Mouse (Mus musculus): ENCODE measurements at regions not wholly inside any gene's neighbourhood (a gene's known extent, or its start where the extent isn't known, plus 50 kb on each side); places are given as distances from the start of the nearest gene placed in this dataset.

DNA sequence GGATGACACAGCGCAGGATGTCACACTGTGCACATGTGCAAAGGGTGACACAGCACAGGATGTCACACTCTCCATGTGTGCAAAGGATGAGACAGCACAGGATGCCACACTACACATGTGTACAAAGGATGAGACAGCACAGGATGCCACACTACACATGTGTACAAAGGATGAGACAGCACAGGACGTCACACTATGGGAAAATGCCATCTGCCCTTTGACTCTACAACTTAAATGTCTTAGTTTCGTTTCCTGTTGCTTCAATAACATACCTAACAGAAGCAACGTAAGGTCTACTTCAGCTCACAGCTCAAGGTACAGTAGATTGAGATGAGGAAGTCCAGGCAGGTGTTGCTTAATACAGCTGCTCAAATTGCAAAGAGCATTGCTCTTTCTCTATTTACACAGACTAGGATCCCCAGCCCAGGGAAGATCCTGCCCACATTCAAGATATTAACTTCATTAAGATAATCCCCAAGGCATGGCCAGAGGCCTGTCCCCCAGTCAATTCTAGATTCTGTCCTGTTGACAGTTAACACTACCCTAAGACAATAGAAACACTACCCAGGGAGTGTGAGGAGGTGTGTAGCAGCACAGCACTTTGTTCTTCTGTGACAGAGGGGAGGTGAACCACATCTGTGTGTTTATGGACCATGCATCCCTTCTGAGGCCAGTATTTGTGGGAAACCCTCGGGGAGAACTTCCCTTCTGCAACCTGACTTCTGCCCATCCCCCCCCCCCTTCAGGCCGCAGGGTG lies 97.0 kb downstream of the Psmg1 start:
- ATAC-seq: peak; percentile 93
- Histone ChIP-seq H3K27ac (ENCODE audit: low read depth, low read length) (peak overlapping the region; percentile 35; the same call in 1 of the 2 replicates), H3K4me3 (ENCODE audit: low read depth, low read length) (no peak overlapping the region), H3K27me3 (replicated peaks; ENCODE audit: control insufficient read depth, insufficient read depth, low read length) (no peaks in the 10 kb centered on the region), H3K9ac (ENCODE audit: low read depth, low read length) (no peak overlapping the region), H3K36me3 (ENCODE audit: control insufficient read depth, insufficient read depth) (no peaks in the 10 kb centered on the region), H3K4me1 (replicated peaks; ENCODE audit: control insufficient read depth, insufficient read depth, low read length) (no peaks in the 10 kb centered on the region; the same call in 1 of the 2 replicates), H3K9me3 (ENCODE audit: control insufficient read depth) (no peaks in the 10 kb centered on the region), H3K4me2 (replicated peaks; ENCODE audit: low read depth) (no peak overlapping the region)
- 45% methylated on average over 6 of the region's 6 CpGs for WGBS
- no peak for TF ChIP-seq CTCF (IDR thresholded peaks at IDR 0.05; ENCODE audit: low read depth)

DNA sequence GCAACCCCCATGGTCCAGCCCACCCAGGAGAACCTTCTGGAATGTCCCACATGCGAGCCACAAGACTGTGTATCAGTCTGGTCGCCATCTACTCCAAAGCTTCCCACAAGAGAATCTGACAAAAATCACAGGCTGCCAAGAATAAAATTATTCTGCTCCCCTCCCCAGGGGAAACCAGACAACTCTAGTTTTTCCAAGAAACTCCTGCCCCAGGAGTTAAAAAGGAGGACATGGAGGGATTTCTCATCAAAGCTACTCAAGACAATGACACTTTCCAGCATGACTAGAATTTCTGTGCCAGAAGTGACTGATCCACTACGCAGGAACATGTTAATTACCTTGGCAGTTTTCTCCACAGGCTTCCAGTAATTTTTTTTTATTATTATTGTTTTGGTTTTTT lies 98.4 kb downstream of the Psmg1 start:
- no peak overlapping the region for H3K4me3 ChIP-seq (ENCODE audit: low read depth, low read length)
- no peaks in the 10 kb centered on the region for H3K27me3 ChIP-seq (replicated peaks; ENCODE audit: control insufficient read depth, insufficient read depth, low read length)
- H3K9ac ChIP-seq (ENCODE audit: low read depth, low read length): no peak overlapping the region
- no peak for ATAC-seq
- no peak for TF ChIP-seq CTCF (IDR thresholded peaks at IDR 0.05; ENCODE audit: low read depth)
- WGBS: 81% methylated on average over 3 of the region's 3 CpGs
- no peaks in the 10 kb centered on the region for H3K36me3 ChIP-seq (ENCODE audit: control insufficient read depth, insufficient read depth)
- H3K4me2 ChIP-seq (replicated peaks; ENCODE audit: low read depth): no peak overlapping the region
- no peaks in the 10 kb centered on the region for H3K9me3 ChIP-seq (ENCODE audit: control insufficient read depth)
- H3K27ac ChIP-seq (ENCODE audit: low read depth, low read length): no peak overlapping the region
- no peaks in the 10 kb centered on the region; the same call in 1 of the 2 replicates for H3K4me1 ChIP-seq (replicated peaks; ENCODE audit: control insufficient read depth, insufficient read depth, low read length)

DNA sequence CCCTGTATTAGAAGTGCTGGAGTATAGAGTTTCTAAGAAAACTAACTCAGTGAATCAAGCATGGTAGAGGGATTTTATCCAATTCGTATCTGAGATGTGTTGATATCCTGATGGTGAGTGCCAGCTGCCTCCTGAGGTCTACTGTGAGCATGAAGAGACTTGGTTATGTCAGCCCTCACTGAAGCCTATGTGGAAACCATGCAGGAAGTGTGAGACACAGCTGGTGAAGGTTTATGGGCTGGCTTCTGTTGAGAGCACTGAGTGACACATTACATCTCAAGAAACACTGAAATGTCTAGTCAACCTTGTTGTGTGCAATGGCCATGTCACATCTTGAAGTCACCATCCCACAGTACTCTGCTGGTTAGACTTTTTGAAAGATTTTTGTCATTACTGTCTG lies 104.6 kb downstream of the Psmg1 start:
- Histone ChIP-seq H3K4me3 (ENCODE audit: low read depth, low read length) (no peak overlapping the region), H3K9me3 (ENCODE audit: control insufficient read depth) (no peaks in the 10 kb centered on the region), H3K27me3 (replicated peaks; ENCODE audit: control insufficient read depth, insufficient read depth, low read length) (no peaks in the 10 kb centered on the region), H3K27ac (ENCODE audit: low read depth, low read length) (no peak overlapping the region), H3K9ac (ENCODE audit: low read depth, low read length) (no peak overlapping the region), H3K4me1 (replicated peaks; ENCODE audit: control insufficient read depth, insufficient read depth, low read length) (no peaks in the 10 kb centered on the region), H3K4me2 (replicated peaks; ENCODE audit: low read depth) (no peak overlapping the region), H3K36me3 (ENCODE audit: control insufficient read depth, insufficient read depth) (no peaks in the 10 kb centered on the region)
- TF ChIP-seq CTCF (IDR thresholded peaks at IDR 0.05; ENCODE audit: low read depth): no peak
- WGBS: 91% methylated on average over 1 of the region's 1 CpGs
- no peak for ATAC-seq

DNA sequence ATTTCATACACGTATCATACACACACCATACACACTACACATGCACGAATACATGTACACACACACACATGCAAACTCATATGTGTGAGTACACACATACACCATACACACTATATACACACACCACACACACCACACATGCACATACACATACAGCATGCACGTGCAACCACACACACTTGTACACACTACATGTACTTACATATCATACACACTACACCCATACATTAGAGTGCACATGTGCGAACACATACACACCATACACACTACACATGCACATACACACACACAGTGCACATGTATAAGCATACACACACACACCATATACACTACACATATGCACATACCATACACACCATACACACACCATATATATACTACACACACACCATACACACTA lies 117.5 kb downstream of the Psmg1 start:
- no peaks in the 10 kb centered on the region for H3K4me1 ChIP-seq (replicated peaks; ENCODE audit: control insufficient read depth, insufficient read depth, low read length)
- no peak overlapping the region for H3K4me3 ChIP-seq (ENCODE audit: low read depth, low read length)
- H3K4me2 ChIP-seq (replicated peaks; ENCODE audit: low read depth): no peak overlapping the region
- WGBS: 94% methylated on average over 4 of the region's 4 CpGs
- ATAC-seq: 0 out of 2 replicates have a peak, but pooled peaks have one; percentile 10
- TF ChIP-seq CTCF (IDR thresholded peaks at IDR 0.05; ENCODE audit: low read depth): no peak
- H3K27me3 ChIP-seq (replicated peaks; ENCODE audit: control insufficient read depth, insufficient read depth, low read length): no peaks in the 10 kb centered on the region
- no peak overlapping the region for H3K9ac ChIP-seq (ENCODE audit: low read depth, low read length)
- no peak overlapping the region for H3K27ac ChIP-seq (ENCODE audit: low read depth, low read length)
- H3K9me3 ChIP-seq (ENCODE audit: control insufficient read depth): no peaks in the 10 kb centered on the region
- H3K36me3 ChIP-seq (ENCODE audit: control insufficient read depth, insufficient read depth): no peaks in the 10 kb centered on the region; the same call in 1 of the 2 replicates

DNA sequence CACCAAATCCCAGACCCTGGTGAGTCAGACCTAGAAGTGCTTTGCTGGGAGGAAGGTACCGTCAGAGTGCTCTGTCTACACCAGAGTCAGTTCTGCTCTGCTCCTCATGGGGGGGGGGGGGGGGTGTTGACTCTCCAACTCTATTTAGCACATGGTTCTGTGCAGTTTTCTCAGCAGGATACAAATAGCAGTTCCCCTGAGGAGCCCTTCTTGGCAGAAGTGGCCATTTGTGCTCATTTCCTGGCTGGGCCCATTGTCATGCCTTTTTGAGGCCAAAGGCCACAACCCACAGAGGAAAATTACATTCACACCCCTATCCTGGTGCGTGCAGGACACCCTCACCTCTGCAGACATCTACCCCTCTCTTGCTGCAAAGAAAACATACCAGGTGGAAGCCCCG lies 118.3 kb downstream of the Psmg1 start:
- Histone ChIP-seq H3K36me3 (ENCODE audit: control insufficient read depth, insufficient read depth) (no peaks in the 10 kb centered on the region; the same call in 1 of the 2 replicates), H3K4me1 (replicated peaks; ENCODE audit: control insufficient read depth, insufficient read depth, low read length) (no peaks in the 10 kb centered on the region), H3K4me2 (replicated peaks; ENCODE audit: low read depth) (no peak overlapping the region), H3K27me3 (replicated peaks; ENCODE audit: control insufficient read depth, insufficient read depth, low read length) (no peaks in the 10 kb centered on the region), H3K9ac (ENCODE audit: low read depth, low read length) (no peak overlapping the region), H3K27ac (ENCODE audit: low read depth, low read length) (no peak overlapping the region), H3K9me3 (ENCODE audit: control insufficient read depth) (no peaks in the 10 kb centered on the region), H3K4me3 (ENCODE audit: low read depth, low read length) (no peak overlapping the region)
- WGBS: 55% methylated on average over 3 of the region's 3 CpGs
- no peak for TF ChIP-seq CTCF (IDR thresholded peaks at IDR 0.05; ENCODE audit: low read depth)
- no peak for ATAC-seq

DNA sequence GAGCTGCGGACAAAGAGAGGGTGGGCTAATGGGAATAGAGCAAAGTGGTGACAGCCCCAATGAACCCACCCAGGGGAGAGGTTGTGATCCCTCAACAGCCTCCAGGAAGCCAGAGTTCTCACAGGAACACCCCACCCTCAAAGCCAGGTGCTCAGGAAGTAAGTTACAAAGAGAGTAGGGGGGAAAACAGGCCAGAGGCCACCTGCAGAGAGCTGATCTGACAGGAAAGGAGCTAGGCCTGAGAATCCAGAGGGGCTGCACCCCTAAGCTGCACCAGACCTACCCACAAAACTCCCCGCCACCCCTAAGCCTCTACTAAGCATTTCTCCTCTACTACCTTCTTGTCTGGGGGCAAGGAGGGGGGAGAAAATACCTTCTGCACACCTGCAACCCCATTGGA lies 120.5 kb downstream of the Psmg1 start:
- Histone ChIP-seq H3K9me3 (ENCODE audit: control insufficient read depth) (no peaks in the 10 kb centered on the region), H3K4me3 (ENCODE audit: low read depth, low read length) (no peak overlapping the region), H3K27ac (ENCODE audit: low read depth, low read length) (no peak overlapping the region), H3K36me3 (ENCODE audit: control insufficient read depth, insufficient read depth) (no peaks in the 10 kb centered on the region; the same call in 1 of the 2 replicates), H3K4me2 (replicated peaks; ENCODE audit: low read depth) (no peak overlapping the region), H3K9ac (ENCODE audit: low read depth, low read length) (no peak overlapping the region), H3K4me1 (replicated peaks; ENCODE audit: control insufficient read depth, insufficient read depth, low read length) (no peaks in the 10 kb centered on the region), H3K27me3 (replicated peaks; ENCODE audit: control insufficient read depth, insufficient read depth, low read length) (no peaks in the 10 kb centered on the region)
- TF ChIP-seq CTCF (IDR thresholded peaks at IDR 0.05; ENCODE audit: low read depth): no peak
- WGBS: 84% methylated on average over 2 of the region's 2 CpGs
- no peak for ATAC-seq

Data from intestine, postnatal 0 days (tissue).